Mouse (Mus musculus) CH12F3 (cell line): ENCODE measurements around the gene Prdx2.

Source experiments
- in situ Hi-C: fragments of 300-500 bp; cut with MboI; formaldehyde crosslinking; loops from 2 replicates; pipeline ENCODE4 v1.14.3; 2020; ENCODE audit warnings: low sequenced_read_pairs

Gene Prdx2

DNA sequence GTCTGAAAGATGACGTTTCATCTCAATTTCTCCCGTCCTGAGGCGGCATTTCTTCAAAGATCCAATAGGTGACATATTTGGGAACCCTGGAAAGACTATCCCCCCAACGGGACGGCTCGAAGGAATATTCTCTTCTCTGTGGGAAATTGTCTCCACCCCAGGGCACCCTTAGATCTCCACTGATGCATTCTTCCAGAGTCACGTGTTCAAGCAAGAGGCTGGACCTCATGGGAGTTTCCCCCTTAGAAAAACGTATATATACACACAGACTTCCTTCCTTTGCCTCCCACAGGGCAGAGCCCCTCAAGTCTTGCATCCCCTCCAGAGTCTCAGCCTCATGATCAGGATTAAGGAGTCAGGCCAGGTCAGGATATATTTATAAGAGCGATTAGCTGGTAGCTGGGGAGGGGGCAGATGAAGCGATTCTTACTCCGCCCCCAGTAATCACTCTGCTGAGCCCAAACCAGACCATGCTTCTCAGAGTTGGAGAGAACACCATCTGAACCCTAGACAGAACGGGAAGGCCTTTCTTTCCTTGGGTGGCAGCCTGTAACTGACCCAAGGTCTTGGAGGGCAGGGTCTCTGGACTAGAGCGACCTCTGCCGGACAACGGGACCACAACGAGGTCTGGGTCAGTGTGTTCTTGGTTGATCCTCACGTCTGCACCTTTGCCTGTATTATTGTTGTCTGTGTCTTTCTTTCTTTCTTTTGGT, 22.7 kb upstream of the Prdx2 start, which contains the start of gene Rtbdn:
Gene Rtbdn, plus strand, starts transcription at position 464 of the 713 bp plus-strand sequence.
- in situ Hi-C loops, result no loop called here

DNA sequence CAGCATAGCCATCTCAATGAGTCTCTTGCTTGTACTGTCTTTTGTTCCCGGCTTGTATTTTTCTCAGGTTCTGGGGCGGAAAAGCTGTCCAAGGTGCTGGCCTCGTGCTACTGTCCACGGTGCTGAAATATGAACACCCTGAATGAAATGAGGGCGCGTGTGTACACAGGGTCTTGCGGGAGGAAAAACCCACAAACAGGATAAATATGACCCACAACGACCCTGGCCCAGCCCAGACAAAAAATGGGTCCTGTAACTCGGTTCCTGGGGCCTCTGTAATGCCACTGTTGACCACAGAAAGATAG, 22.2 kb upstream of the Prdx2 start:
- in situ Hi-C loops, result no loop called here

DNA sequence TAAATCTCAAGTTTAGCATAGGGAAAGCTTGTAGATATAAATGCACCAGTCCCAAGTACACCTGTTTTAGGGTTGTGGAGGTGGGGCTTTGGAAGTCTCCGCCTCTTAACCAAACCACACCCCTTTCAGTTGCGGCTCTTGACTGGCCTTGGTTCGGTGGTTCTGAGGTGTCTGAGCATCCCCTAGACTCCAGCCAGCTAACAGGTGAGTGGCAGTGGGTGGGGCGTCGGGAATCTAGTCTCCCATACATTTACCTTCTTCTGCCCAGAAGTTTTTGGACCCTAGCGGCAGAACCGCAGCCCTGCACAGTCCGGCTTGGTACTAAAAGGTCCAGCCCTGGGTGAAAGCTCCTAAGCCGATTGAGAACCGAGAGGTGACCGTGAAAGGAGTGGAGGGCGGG, 19.6 kb upstream of the Prdx2 start:
- in situ Hi-C loops, result no loop called here

DNA sequence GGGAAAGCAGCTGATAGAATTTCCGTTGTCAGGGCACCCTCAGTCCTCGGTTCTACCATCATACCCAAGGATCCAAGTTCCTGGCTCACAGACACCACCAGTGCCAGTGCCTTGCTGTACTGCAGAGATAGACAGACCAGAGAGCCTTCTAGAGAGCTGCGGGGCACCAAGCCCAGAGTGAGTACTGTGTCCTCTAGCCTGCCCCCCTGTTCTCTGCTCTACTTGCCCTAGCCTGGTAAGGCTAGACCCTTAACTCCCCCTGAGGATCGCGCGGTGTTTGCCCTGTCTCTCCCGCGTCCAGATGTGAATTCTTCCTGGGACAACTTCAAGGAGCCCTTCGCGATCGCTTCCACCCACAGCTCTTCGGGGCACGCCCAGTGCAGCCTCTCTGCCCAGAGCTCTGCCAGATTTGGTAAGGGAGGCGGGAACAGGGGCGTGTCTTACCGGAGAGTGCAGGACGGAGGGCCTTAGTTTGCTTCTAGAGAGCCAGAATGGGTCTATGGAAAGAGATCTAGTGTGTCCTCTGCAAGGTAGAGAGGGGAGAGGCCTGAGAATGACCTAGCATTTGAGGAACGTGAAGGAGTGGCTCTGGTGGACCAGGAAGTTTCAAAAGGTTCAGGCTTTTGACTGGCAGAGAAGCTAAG, 16.7 kb upstream of the Prdx2 start:
- in situ Hi-C loops, result no loop called here

DNA sequence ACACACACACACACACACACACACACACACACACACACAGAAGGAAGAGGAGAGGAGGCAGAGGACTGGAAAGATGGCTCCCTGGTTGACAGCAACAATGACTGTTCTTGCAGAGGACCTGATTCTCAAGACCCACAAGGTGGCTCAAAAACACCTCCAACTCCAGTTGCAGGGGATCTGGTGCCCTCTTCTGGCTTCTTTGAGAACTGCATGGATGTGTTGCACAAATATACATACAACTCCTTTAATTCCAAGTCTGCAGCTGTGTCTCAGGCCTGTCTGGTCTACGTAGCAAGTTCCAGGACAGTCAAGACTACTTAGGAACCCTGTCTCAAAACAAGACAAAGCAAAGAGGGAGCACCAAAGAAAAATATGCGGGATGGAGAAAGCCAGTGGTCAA, 12.6 kb upstream of the Prdx2 start:
- in situ Hi-C loops, result no loop called here

DNA sequence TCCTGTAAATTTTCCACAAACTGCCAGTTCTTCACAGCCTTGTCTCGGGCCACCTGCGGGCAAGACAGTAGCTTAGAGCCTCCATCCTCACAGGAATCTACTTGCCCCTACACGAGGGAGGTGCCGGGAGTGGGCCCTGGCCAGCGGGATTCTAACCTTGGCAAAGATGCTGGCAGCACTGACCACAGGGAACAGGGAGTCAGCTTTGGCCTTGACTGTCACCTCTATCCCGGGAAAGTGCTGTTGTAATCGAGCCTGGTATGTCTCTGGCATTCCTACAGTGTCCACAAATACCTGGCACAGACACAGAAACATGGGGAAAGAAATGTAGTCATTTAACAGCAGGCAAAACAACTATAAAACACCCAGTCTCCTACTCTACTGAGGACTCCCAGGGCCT, 9.6 kb upstream of the Prdx2 start:
- in situ Hi-C loops, result no loop called here

DNA sequence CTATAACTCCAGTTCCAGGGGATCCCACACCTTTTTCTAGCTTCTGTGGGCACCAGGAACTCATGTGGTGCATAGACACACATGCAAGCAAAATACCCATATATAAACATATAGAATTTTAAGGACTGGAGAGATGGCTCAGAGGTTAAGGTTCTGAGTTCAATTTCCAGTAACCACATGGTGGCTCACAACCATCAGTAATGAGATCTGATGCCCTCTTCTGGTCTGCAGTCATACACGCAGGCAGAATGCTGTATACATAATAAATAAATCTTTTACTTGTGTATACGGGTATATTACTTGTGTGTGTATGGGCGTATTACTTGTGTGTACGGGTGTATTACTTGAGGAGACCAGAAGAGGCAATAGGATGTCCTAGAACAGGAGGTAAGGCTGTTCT, 5.4 kb upstream of the Prdx2 start:
- in situ Hi-C loops, result no loop called here

DNA sequence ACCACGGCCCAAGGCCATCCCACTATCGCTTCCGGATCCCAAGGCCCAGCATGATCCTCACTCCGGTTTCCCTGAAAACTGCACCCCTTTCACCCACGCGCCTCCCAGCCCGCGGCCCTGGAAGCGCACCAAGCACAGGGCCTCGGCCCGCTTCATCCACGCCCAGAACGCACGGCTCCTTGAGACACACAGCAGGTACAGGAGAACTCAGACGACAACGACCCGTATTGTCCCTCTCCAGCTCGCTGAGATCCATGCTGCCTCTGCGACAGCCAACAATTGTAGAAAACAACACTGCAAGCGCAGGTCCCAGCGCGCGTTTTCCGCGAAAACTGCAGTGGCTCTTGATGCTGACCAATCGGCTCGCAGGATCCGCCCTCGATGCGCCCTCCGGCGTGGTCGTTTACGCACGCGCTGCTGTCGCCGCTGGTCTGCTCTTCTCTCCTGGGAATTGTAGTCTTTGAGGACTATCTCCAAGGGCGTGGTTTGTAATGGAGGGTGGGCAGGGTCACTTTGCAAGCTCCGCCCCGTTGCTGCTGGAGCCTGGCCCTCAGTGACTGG, 3.6 kb upstream of the Prdx2 start:
- in situ Hi-C loops, result no loop called here

DNA sequence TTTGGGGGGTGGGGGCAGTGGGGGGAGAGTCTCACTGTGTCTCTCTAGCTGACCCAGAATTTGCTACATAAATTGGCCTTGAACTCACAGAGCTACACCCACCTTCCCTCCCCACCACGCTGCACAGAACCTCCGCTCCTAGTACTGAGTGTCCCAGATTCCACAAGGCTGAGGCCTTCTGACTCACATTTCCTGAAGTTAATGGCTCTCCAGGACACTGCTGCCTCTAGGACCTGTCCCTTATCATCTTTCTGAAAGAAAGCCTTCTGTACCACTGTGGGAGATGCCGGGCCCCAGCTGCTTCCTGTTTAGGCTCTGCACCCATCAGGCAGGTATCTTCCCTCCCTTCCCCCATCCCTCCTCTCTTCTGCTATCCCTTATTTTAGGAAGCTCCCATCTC, 2.8 kb upstream of the Prdx2 start:
- in situ Hi-C loops, result no loop called here

DNA sequence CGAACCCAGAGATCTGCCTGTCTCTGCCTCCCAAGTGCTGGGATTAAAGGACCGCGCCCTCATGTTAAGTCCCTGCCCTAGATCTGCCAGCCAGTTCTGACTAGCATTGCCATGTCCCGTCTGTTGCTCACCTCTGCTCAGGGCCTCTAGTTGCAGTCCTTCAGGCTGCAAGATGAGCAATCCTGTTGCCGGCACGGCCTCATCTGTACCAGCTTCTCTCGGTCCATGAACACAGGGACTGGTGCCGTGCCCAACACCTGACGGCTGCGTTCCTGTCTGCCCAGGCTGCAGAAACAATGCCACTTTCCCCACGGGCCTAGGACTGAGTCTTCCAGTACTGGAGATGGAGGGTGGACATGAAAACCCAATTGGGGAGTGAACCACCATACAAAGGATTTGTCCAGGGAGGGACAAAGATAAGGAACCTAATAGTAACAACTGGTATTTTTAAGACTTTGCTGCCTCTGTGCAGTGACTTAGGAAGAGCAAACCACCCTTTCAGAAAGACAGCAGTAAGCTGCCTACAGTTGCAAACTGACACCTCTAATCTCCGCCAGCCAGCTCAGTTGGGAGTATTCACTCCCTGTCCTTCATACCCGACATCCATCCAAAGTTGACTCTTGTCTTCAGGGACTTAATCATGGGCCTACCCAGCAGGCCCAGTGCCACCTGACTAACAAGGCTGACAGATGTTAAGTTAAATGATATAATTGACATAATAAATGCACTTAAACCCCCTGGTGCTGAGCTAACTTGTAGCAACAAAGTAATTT, 1.7 kb upstream of the Prdx2 start:
- in situ Hi-C loops, result no loop called here

DNA sequence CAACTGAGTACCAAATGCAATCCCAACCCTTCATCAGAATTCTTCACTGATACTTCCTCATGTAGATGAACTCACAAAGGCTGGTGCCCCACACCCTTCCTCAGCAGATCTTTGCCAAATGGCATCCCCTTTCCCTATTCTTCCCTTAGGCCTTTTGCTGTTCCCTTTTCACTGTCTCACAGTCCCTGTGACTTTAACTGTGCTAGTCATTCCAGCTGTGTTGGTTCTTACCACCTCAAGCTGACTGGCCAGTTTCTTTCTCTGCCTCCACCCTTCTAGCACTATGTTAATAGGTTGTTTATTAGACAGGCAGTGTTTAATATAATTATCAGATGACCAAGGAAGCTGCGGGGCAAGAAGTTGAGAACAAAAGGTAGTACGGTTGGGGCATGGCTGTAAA, 737 bp upstream of the Prdx2 start:
- in situ Hi-C loops, result no loop called here

DNA sequence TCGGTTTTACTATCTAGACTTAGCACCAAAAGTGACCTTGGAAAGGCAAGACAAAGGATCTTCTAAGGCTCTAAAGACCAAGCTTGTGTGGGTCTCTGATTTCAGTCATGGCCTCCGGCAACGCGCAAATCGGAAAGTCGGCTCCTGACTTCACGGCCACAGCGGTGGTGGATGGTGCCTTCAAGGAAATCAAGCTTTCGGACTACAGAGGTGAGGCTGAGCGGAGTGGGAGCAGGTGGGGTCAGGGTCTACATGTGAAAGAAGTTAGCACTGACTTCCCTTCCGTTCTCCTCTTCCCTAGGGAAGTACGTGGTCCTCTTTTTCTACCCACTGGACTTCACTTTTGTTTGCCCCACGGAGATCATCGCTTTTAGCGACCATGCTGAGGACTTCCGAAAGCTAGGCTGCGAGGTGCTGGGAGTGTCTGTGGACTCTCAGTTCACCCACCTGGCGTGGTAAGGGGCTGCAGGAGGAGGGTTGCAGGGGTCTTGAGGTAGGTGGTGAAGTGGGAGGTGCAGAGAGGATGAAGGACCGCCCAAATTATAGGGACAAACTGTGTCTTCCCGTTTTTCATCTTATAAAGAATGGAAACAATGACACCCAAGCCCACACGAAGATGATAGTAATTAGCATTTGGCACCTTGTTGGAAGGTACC, 876 bp downstream of the Prdx2 start:
- in situ Hi-C loops, result no loop called here

DNA sequence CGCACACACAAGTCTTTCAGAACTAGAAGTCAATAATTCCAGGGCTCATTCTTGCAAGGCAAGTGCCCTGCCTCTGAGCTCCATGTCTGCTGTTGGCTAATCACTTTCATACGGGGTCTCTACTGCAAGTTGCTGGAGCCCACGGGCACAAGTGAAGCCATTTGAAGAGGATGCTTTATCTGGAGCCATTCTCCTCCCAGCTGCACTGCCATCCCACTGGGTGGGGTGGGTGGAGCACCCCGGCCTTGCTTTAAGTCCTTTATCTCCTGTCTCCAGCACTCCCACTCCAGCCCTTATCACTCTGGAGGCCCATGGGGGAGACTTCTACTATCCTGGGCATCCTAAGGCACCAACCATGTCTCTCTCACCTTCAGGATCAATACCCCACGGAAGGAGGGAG, 1.5 kb downstream of the Prdx2 start:
- in situ Hi-C loops, result no loop called here

DNA sequence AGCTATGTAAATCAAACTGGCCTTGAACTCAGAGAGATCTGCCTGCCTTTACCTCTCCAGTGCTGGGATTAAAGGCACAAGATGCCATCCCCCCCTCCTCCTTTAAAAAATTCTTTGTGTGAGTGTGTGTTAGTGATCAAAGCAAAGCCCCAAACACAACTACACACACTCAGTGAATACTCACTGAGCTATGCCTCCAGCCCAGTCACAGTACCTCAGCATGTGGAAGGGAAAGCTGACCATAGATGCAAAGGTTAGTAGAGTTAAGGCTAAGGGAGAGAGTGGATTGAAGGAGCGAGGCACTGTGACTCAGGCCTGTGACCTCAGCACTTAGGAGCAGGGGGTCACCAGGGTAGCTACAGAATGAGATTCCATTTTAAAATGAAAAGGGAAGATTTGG, 3.7 kb downstream of the Prdx2 start:
- in situ Hi-C loops, result no loop called here

DNA sequence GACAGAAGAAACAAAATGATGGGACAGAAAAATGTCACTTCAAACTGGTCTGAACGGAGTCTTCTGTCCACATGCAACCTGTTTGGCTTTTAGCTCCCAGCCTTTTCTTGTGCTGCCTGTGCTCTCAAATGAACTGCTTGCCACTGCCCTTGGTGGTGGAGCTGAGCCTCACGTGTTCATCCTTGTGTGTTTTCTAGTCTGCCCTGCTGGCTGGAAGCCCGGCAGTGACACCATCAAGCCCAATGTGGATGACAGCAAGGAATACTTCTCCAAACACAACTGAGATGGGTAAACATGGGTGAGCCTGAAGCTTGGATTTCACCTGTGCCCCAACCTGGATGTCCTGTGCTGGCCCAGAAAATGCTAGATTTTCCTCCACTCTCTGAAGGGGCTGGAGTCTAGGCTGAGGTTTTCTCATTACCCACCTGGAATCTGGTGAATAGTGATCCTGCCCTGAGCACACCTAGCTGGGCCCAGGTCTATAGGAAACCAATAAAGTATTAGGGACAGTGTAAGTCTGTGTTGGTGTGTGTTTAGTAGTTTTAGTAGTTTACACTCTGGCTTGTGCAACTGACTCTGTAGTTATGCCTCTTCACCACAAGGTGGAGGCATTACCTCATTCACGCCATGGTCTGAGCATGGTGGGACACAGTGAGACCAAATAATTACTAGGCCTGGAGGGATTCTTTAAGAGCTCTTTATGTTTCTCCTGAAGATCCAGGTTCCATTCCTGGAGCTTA, 4.6 kb downstream of the Prdx2 start:
- in situ Hi-C loops, result no loop called here

DNA sequence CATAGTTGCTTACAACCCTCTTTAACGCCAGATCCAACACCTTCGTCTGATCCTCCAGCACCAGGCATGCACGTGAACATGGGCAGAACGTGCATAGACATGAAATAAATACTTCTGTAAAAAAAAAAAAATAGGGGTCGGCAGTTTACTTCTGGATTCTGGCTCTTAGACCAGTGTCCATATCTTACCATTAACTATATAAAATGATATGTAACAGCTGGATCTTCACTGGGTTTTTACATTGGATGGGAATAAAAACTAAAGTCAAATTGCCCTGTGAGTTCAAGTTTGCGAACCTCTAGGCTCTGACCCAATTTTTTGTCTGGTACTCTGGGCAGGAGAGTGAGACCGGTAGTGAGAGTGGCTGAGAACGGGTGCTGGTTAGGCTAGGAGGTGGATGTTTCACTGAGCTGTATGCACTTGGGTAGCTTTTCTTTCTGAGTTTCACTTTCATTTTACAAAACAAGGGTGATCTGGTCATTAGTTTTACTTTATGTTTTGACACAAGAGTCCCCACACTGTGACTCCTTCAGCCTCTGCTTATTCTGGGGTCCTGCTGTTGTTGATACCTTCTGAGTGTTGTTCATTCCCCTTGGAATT, 5.3 kb downstream of the Prdx2 start:
- in situ Hi-C loops, result no loop called here

DNA sequence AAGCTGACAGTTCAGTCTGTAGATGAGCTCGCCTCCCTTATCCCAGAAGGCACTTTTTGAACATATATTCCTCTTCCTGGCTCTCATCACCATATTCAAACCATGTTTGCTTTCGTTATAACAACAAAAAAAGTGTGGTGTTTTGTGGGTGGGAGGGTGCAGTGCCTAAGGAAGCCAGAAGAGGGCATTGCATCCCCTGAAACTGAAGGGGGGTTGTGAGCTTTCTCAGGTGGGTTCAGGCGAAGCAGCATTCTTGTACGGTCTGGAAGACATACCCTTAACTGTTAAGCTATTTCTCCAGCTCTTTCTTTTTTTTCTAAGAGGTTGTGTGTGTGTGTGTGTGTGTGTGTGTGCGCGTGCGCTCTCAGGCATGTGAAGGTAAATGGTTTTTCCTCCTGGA, 6.0 kb downstream of the Prdx2 start:
- in situ Hi-C loops, result no loop called here

DNA sequence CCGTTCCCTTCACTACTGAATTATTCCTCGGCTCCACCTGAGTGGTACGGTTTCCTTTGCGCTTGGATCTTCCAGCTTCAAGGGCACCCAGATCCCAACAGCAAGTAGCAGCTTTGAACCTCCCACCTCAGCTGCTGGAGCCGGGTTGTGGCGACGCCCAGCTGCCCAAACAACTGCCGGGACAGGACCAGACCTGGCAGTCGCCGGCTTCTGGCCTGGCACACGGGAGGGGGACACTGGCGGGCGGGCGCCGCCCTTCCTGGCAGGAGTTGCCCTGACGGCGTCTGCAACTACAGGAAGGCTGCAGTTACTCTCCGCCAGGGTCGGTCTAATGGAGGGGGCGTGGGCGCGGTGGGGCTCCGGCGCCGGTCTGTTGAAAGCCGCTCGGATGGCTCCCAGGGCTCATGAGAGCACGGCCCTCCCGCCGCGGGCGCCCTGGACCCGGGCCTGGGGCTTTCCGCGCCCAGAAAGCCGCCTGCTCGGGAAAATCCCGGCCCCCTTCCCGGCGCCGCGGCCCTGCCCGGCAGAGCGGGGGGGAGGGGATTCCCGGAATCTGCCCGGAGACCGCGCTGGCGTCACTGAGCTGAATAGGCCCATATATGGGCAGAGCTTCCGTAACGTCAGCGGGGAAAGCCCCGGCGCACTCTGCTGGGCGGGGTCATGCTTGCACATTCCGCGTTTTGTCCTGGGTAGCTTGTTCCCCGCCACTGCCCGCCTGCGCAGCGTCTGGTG, 6.8 kb downstream of the Prdx2 start:
- in situ Hi-C loops, result no loop called here

DNA sequence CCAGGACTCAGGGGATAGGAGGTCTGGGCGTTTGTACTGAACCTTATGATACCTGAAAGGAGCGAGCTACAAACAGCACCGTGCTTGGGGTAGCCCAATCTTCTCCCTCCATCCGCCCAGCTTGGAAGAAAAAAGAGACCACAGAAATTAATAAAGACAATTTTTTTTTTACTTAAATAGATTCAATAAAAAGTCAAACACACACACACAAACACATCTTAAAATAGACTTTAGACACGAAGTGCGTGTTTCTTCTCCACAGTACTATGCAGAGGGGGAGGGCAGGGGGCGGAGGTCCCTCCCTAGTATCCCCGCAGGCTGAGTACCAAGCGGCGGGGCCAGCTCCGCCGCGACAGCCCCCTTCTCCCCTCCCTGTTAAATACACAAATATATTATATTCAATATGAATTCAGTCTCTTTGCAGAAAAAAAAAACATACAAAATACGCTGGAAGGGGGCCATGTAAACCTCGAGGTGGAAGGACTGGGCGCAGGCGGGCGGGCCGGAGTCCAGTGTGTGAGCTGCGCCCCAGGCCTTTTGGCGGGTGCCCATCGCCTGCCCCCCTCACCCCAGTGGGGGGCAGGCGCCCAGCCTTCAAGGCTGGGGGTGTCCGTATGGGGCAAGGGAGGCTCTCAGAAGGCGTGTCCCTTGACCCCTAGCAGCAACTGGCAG, 7.5 kb downstream of the Prdx2 start:
- in situ Hi-C loops, result no loop called here
